Mouse (Mus musculus) megakaryocyte, embryonic 14.5 days (primary cell): ENCODE results near the gene Kmt2b.

Experiments used
- FLI1 ChIP-seq: IDR thresholded peaks from 2 replicates; pipeline ENCODE4 v1.6.1; 2012; ENCODE audit warnings: low read length, inconsistent platforms, mixed read lengths
- GATA1 ChIP-seq: IDR thresholded peaks from 3 replicates; pipeline ENCODE4 v1.6.1; 2012; ENCODE audit warnings: mixed read lengths, low read length, inconsistent platforms, borderline replicate concordance

DNA sequence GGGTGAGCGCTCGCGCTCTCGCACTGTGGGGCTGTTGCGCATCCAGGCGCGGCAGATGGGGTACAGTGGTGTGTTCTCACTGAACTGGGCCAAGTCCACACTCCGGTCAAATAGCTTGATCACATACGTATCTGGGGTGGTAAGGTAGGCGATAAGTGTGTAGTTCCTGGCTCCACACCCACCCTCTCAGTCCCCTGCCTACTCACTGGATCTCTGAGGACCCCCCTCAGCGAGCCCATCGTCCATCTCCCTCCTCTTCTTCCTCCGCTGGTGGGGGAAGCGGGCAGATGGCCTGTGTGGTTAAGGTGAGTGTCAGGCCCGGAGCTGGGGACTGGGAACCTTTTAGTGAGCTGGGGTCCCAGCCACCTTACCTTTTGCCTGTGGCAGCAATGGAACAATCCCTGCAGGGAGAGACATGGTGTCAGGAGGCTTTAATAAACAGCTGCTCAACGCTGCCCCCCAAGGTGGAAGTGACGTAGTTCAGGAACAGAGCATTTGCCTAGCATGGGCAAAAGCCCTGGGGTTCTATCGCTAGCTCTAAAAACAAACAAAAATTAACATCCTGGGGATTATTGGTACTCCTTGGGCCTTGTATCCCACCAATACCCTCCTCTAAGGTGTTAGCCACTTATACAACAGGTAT lies 31.5 kb downstream of the Kmt2b start:
- TF ChIP-seq GATA1 = no peak
- no peak for TF ChIP-seq FLI1
